Mouse (Mus musculus) adrenal gland, adult 2 months (tissue): ENCODE data around the gene Shc2. TPM values are rescaled to one million over a fixed set of nuclear protein-coding genes. Genes with fewer than 3 reads are reported as not detected.

ENCODE experiments used
- DNase-seq: peaks from one replicate; pipeline ENCODE4 v3.0.0; 2021
- long read RNA-seq: library from polyadenylated mRNA; stranded (forward); transcript quantifications from one replicate; pipeline ENCODE4 v2.0.0, GENCODE M21; 2021
- polyA plus RNA-seq: library from polyadenylated mRNA; depleted of rRNA; stranded (reverse); fragments of >200 nt; gene quantifications from 2 replicates; pipeline ENCODE4 v1.2.3, GENCODE M21; 2012; rRNA removed
- total RNA-seq, 2 experiments: library from RNA; stranded (reverse); gene quantifications; 2 replicates each; pipeline ENCODE4 v1.2.3; 2021

The Shc2 gene
- total RNA-seq = 1 to 10 TPM; 2.0 to 6.7 TPM
- 4.8 and 9.1 TPM in 2 replicates for polyA plus RNA-seq
- long read RNA-seq, transcript Shc2-201 (13 exons, 3,243 nt) = major isoform, 7 of 12 reads
- long read RNA-seq, partial matches to known transcripts = 2 of 12 reads
- long read RNA-seq, other reads (novel, unspliced or antisense) = 3 of 12 reads

DNA sequence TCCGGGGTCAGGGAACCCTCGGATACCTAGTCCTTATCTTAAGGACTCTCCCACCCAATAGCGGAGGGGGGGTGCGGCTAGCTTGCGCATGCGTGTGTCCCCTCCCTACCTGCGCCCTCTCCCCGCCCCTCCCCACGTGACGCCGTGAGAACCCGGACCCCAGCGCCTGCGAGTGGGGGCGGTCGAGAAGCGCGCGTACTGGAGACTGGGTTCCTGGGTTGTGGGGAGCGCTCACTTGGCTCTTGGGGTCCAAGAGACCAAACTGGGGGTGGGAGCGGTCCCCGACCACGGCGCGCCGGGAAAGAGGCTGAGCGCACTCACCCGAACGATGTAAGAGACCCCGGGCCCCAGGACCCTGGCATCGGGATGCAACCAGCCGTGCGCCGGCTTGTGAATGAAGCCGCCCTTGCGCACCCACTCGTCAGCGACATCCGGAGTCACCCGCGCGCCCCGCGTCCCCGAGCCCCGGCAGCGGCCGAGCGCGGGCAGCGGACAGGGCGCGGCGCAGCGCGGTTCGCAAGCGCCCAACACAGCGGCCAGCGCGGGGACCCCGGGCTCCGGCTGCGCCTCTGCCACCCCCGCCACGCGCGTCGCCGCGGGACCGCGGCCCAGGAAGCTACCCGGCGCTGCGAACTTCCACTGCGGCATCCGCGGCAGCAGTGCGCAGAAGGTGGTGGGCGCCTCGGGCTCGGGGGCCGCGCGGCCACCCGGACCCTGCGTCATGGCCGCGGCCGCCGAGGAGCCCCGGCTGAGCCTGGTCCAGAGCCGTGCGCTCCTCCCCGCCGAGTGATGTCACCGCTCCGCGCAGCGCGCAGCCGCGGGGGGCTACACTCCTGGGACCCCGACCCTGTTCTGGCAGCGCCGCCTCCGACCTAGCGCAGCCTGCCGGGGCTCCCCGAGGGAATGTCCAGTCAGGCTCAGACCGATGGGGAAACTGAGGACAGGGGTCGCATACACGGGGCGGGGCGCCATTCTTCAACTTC is at the start of gene Shc2:
TSS of gene Shc2 (minus strand) at position 791 of the 983 bp plus-strand sequence.
- peak; percentile 21 for DNase-seq

- DNase-seq = no peak
These were observed 49.8 kb upstream of the Shc2 start for GRCm38 (mm10) chr10:79687513-79687912.

DNA sequence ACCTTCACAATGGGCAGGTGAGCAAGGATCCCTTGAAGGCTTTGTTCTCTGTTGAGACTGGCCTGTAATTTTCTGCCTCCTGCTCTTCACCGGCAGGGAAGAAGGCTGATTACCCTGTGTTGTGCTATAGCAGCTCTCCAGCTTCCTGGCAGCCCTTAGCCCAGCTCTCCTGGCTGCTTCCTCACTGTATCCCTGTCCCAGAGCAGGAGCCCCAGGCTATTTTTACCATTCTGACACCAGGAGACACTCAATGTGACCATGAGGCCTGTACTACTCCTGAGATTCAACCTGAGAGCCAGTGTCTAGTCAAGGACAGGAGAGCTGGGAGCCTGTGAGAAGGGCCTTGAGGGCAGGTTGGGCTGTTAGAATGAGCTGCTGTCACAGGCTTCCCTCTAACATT is 49.0 kb upstream of the Shc2 start:
- no peak for DNase-seq

DNA sequence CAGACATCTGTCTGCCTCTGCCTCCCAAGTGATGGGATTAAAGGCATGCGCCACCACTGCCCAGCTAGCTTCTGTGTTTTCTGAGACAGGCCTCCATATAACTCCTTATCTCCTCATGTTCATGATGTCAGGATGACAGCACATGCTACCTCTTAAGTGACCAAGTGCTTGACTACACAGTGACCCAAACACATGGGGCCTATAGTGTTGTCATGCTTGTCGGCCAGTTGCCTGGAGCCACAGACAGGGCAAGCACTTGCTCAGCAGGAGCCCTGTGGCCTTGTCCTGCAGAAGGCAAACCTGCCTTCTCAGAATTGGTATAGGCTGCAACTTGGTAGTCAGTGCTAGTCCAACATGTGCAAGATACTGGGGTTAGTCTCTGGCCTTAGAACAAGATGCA is 48.5 kb upstream of the Shc2 start:
- no peak for DNase-seq

- no peak for DNase-seq
These were observed 47.3 kb upstream of the Shc2 start for GRCm38 (mm10) chr10:79684770-79685600.

- peak; percentile 70 for DNase-seq
These were observed 46.3 kb upstream of the Shc2 start for GRCm38 (mm10) chr10:79683726-79684640.

GRCm38 (mm10) chr10:79682916-79683582 is 45.3 kb upstream of the Shc2 start:
- DNase-seq = peak; percentile 71

GRCm38 (mm10) chr10:79682551-79682915 is 44.8 kb upstream of the Shc2 start:
- DNase-seq = peak; percentile 54

DNA sequence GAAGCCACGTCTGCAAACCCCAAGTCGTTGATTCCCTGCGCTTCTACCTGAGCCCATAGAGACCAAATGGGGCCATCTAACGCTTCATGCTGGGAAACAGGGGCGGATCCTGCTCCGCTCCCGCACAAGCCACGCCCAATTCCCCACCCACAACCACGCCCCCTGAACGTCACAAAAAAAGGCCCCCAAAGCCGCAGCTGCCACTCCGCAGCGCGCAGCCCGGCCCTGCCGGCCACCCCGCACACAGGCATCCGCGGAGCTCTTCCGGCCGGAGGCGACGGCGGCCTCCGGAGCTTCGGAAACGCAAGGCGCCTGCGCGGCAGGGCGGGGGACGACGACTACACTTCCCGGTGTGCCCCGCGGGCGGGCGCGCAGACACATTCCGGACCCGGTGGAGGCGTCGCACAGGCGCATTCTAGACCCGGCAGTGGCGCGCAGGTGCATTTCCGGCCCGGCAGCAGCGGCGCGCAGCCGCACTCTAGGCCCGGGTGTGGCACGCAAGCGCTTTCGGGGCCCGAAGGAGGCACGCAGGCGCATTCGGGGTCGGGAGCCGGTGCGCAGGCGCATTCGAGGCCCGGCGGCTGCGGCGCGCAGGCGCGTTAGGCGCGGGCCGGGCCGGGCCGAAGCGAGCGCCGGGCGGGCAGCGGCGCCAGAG is 44.0 kb upstream of the Shc2 start, which contains the start of gene Cdc34:
TSS of gene Cdc34 (plus strand) at position 605 of the 655 bp plus-strand sequence.
- peak; percentile 100 for DNase-seq

GRCm38 (mm10) chr10:79680606-79681495 is 43.1 kb upstream of the Shc2 start:
- DNase-seq = no peak

GRCm38 (mm10) chr10:79675346-79676035 is 37.8 kb upstream of the Shc2 start:
- no peak for DNase-seq

DNA sequence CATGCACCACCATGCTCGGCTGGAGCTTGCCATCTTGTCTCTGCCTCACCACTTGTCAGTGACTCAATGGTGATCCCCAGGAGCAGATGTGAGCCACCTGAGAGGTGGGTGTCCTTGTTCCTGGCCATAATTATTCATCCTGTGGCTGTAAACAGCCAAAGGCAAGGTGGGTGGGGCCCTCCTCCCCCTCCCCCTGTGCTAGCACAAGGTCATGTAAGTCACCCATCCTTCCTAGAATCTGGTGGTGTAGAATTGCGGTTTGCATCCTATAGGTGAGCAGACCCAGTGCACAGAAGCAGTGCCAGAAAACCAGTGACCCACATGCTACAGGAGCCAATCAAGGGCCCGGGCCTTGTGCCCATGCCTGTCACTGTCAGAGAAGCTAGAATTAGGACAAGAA is 35.3 kb upstream of the Shc2 start:
- no peak for DNase-seq

DNA sequence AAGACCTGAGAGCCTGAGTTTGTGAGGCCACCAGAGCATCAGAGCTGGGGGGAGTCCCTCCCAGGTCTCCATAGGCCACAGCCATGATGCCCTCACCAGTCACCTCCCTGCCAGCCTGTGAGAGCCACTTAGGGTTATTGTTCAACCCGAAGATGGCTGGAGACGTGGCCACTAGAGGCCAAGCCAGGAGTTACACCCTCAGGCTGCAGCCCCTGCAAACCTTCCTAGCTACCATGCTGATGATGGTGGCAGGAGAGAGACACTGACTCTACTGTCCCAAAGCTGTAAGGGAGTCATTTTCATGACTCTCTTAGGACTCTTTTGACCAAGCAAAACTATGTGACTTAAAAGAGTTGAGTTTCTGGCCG is 34.4 kb upstream of the Shc2 start:
- no peak for DNase-seq

- no peak for DNase-seq
These were observed 33.8 kb upstream of the Shc2 start for GRCm38 (mm10) chr10:79671396-79672087.

GRCm38 (mm10) chr10:79670071-79670888 is 32.6 kb upstream of the Shc2 start:
- DNase-seq = no peak

DNA sequence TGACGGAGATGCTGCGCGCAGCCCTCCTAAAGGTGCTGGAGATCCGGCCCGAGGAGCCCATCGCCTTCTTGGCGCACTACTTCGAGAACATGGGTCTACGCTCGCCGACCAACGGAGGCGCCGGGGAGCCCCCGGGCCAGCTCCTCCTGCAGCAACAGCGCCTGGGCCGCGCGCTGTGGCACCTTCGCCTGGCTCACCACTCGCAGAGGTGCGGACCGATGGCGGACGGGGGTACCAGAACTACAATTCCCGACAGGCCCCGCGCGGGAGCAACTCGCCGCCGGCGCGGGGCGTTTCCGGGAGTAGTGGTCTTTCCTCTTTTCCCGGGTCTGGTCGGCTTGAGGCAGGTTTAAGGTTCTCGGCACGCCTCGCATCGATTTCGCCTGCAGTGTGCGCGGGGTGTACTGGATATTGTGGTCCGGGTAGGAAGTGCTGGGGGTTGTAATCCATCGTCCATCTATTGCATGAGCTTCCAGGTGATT is 31.9 kb upstream of the Shc2 start:
- peak; percentile 79 for DNase-seq
